ENCODE assay signal across 15 mouse cellular contexts in the genomic region with DNA sequence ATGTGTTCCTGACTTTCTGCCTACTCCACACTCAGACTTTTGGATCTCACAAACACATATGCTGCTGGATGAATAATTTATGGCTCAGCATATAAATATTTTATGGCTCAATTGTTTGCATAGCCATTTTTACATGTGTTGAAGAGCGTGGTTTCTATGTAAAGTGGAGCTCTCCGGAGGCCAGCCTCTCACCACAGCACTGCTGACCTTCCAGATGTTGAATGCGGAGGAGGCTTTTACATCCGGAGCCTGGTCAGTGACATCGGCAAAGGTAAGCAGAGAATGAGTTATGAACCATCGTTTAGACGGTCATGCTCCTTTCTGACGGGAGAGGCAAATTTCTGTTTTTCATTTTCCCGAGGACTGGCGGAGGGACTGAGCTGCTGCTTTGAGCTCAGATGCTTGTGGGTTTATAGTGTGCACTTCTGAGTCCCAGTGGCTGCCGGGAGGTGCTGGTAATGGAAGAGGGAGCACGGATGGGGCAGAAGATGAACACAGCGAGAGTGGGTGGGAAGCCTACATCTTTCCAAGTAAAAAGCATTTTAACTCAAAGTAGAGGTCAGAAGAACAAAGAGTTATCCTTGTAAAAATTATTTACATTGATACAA. TPM values are rescaled to one million over a fixed set of nuclear protein-coding genes. Genes with fewer than 3 reads are reported as not detected.
DNase-seq lines count a peak whose midpoint lies in the region; ATAC-seq lines count a peak whose summit lies in the region.
"Had no signal": no experiment of that assay in that cellular context is flagged by ENCODE, and none has a peak within 500 bp of the region (broad histone marks: within the 10 kb centered on the region; RNA-seq: fewer than 3 reads in every experiment).

No protein-coding gene starts in this region.

- no peaks in the 10 kb centered on the region for H3K27me3 ChIP-seq in hindbrain, embryonic 13.5 days
- no peaks in the 10 kb centered on the region for H3K27me3 ChIP-seq in hindbrain, embryonic 11.5 days (ENCODE audit: control insufficient read depth, insufficient read depth, low read length)
- H3K27me3 ChIP-seq in embryonic facial prominence, embryonic 13.5 days, result no peaks in the 10 kb centered on the region
- H3K27me3 ChIP-seq in midbrain, embryonic 15.5 days (replicated peaks), result no peaks in the 10 kb centered on the region
- H3K27me3 ChIP-seq: CH12.LX had no signal

- H3K4me2 ChIP-seq in hindbrain, embryonic 13.5 days, result peak overlapping the region; percentile 4; the same call in 1 of the 2 replicates
- H3K4me2 ChIP-seq in hindbrain, embryonic 11.5 days (replicated peaks; ENCODE audit: low read depth, low read length), result no peak overlapping the region
- H3K4me2 ChIP-seq in embryonic facial prominence, embryonic 13.5 days, result peak overlapping the region; percentile 41
- H3K4me2 ChIP-seq in midbrain, embryonic 15.5 days, result peak overlapping the region; percentile 10

- DNase-seq in hindbrain, embryonic 11.5 days (ENCODE audit: low spot score), result no peak
- DNase-seq in NIH3T3 (ENCODE audit: low read depth), result peak; percentile 46
- DNase-seq in layer of hippocampus, adult 8-10 months (ENCODE audit: low spot score in 2 of 2), result no peak
- no peak for DNase-seq in thymus, postnatal 14 days
- DNase-seq in Muller cell, postnatal 12 days (ENCODE audit: inconsistent ontology term), result no peak
- DNase-seq: cerebellum, adult 18-20 months; heart, adult 2 months; liver; right cerebral cortex, postnatal 14 days; thymus, postnatal 36 days had no signal

- no peak overlapping the region for H3K9ac ChIP-seq in hindbrain, embryonic 13.5 days
- no peak overlapping the region for H3K9ac ChIP-seq in hindbrain, embryonic 11.5 days (ENCODE audit: low read depth, low read length)
- H3K9ac ChIP-seq in embryonic facial prominence, embryonic 13.5 days, result peak overlapping the region; percentile 32
- H3K9ac ChIP-seq in midbrain, embryonic 15.5 days, result no peak overlapping the region

- peaks cover 10% of the 10 kb centered on the region for H3K36me3 ChIP-seq in hindbrain, embryonic 13.5 days
- H3K36me3 ChIP-seq in hindbrain, embryonic 11.5 days (ENCODE audit: control insufficient read depth, insufficient read depth, low read length), result no peaks in the 10 kb centered on the region
- H3K36me3 ChIP-seq in embryonic facial prominence, embryonic 13.5 days, result peaks cover 23% of the 10 kb centered on the region
- no peaks in the 10 kb centered on the region for H3K36me3 ChIP-seq in midbrain, embryonic 15.5 days (replicated peaks)

- no peaks in the 10 kb centered on the region for H3K9me3 ChIP-seq in hindbrain, embryonic 13.5 days
- H3K9me3 ChIP-seq in hindbrain, embryonic 11.5 days (ENCODE audit: control insufficient read depth, low read length), result no peaks in the 10 kb centered on the region
- peaks cover 4% of the 10 kb centered on the region; the same call in 1 of the 2 replicates for H3K9me3 ChIP-seq in embryonic facial prominence, embryonic 13.5 days
- H3K9me3 ChIP-seq in midbrain, embryonic 15.5 days, result no peaks in the 10 kb centered on the region

- H3K27ac ChIP-seq in hindbrain, embryonic 13.5 days, result peak overlapping the region; percentile 64; the same call in 1 of the 2 replicates
- H3K27ac ChIP-seq in hindbrain, embryonic 11.5 days (ENCODE audit: low read depth, low read length), result no peak overlapping the region
- peak overlapping the region; percentile 76 for H3K27ac ChIP-seq in embryonic facial prominence, embryonic 13.5 days
- peak overlapping the region; percentile 72 for H3K27ac ChIP-seq in midbrain, embryonic 15.5 days
- H3K27ac ChIP-seq: heart, adult 2 months had no signal

- 0 out of 2 replicates have a peak, but pooled peaks have one; percentile 25 for ATAC-seq in hindbrain, embryonic 13.5 days (ENCODE audit: low FRiP score)
- ATAC-seq in hindbrain, embryonic 11.5 days (ENCODE audit: low FRiP score), result no peak
- ATAC-seq in embryonic facial prominence, embryonic 13.5 days (ENCODE audit: insufficient number of reproducible peaks, insufficient read depth, low FRiP score, low TSS enrichment, low read depth), result no peak
- ATAC-seq in midbrain, embryonic 15.5 days (replicated peaks), result no peak
- ATAC-seq: lung, postnatal 0 days had no signal

- peaks cover 14% of the 10 kb centered on the region for H3K4me1 ChIP-seq in hindbrain, embryonic 13.5 days (replicated peaks)
- H3K4me1 ChIP-seq in hindbrain, embryonic 11.5 days (replicated peaks; ENCODE audit: control insufficient read depth, insufficient read depth, low read length), result no peaks in the 10 kb centered on the region
- H3K4me1 ChIP-seq in embryonic facial prominence, embryonic 13.5 days, result peaks cover 36% of the 10 kb centered on the region
- H3K4me1 ChIP-seq in midbrain, embryonic 15.5 days, result peaks cover 17% of the 10 kb centered on the region

- no peak overlapping the region for H3K4me3 ChIP-seq in hindbrain, embryonic 13.5 days
- no peak overlapping the region for H3K4me3 ChIP-seq in hindbrain, embryonic 11.5 days (ENCODE audit: low read depth, low read length)
- H3K4me3 ChIP-seq in embryonic facial prominence, embryonic 13.5 days, result 0 out of 2 replicates have a peak overlapping the region, but pooled peaks have one; percentile 8
- peak overlapping the region; percentile 22 for H3K4me3 ChIP-seq in midbrain, embryonic 15.5 days
- H3K4me3 ChIP-seq: heart, adult 2 months had no signal

- WGBS in hindbrain, embryonic 13.5 days, result 65% methylated on average over 13 of the region's 13 CpGs
- whole genome bisulfite sequencing in hindbrain, embryonic 11.5 days, result 85% methylated on average over 13 of the region's 13 CpGs
- 32% methylated on average over 13 of the region's 13 CpGs for WGBS in embryonic facial prominence, embryonic 13.5 days
- 54% methylated on average over 13 of the region's 13 CpGs for WGBS in midbrain, embryonic 15.5 days

RNA-seq across cellular contexts. Expression of gene Trub1, which starts 34.4 kb away (rescaled TPM):
- 14.3 and 15.4 TPM in 2 replicates for polyA plus RNA-seq in hindbrain, embryonic 13.5 days (2015; fragmentation: Nextera tagmentation; extraction: Ambion mirVana)
- polyA plus RNA-seq in hindbrain, embryonic 11.5 days (2014; fragmentation: Nextera tagmentation; extraction: Ambion mirVana), result 14.8 and 17.8 TPM in 2 replicates
- polyA plus RNA-seq in embryonic facial prominence, embryonic 13.5 days (2015; fragmentation: Nextera tagmentation; extraction: Ambion mirVana), result 30.0 and 33.6 TPM in 2 replicates
- polyA plus RNA-seq in midbrain, embryonic 15.5 days (2015; fragmentation: Nextera tagmentation; extraction: Ambion mirVana), result 15.9 and 16.7 TPM in 2 replicates
- 10 to 100 TPM; 17.3 to 18.5 (median 17.9) TPM for total RNA-seq in layer of hippocampus, adult 8-10 months (2022)

Comparison
In these comparisons a context has a peak if more than half of its experiments do, and no peak if none do; other contexts are left out.
1. H3K4me3 ChIP-seq: peak in embryonic facial prominence, embryonic 13.5 days (single experiment) and midbrain, embryonic 15.5 days (single experiment); none in hindbrain, embryonic 13.5 days (single experiment) and hindbrain, embryonic 11.5 days (single experiment).